Mouse (Mus musculus) fat pad, adult 2 months (tissue): ENCODE measurements around the gene Pxn.
"Not testable (repeated sequence)": the region's sequence is repeated elsewhere in the genome, so short reads cannot be mapped to it uniquely, and the experiment has no call there.

Experiments
- DNase-seq: peaks from one replicate; pipeline ENCODE4 v3.0.0-alpha.2; 2011; ENCODE audit warnings: low read depth, low spot score; ENCODE audit errors: extremely low read depth

Gene Pxn

DNA sequence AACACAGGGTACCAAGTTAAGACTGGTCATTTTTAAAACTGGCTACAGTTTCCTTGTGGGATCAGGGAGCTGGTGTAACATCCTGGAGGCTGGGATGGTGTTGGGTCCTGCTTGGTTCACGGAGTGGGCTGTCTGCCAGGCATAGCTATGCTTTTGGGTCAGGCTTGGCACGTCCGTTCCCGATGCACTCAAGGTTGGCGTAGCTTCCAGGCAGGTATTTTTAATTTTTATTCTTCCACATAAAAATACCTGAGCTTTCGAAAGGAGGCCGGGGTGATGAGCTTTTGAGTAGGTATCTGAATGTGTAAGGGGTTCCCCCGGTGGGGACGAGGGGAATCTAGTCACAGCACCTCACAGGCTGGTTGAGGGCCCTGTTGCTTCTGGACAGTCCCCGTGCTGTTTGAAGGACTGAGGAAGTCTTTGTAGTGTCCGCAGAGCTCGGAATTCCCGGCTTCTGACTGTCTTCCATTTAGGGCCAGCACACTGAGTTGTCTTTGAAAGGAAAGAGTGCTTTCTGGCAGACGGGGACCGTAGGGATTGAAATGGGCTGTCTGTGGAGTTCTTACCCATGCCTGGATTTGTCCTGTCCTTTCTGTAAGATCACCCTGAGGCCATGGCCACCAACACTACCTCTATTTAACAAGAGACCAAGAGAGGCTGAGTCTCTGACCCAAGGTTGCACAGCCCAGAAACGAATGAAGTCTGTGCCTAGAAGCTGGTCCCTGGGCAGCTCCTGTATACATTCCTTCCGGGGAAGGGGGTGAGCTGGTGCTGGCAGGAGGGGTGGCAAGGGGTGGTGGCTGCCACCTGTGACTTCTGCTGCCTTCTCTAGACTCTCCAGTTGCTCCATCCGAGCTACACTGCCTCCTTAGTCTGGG lies 1.7 kb downstream of the Pxn start:
- no peak for DNase-seq

DNA sequence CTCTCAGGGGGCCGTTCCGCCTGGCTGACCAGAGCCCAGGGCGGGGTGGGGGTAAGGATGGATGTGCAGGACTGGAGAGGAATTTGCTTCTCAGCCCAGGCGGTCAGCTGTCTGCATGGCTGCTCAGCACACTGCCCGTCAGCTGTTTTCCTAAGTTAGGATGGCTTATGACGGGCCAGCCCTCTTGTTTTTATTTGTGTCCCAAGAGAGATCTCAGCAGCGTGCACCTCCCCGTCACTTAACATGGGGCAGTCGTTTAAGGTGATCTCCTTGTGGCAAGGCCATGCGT lies 2.3 kb downstream of the Pxn start:
- no peak for DNase-seq

DNA sequence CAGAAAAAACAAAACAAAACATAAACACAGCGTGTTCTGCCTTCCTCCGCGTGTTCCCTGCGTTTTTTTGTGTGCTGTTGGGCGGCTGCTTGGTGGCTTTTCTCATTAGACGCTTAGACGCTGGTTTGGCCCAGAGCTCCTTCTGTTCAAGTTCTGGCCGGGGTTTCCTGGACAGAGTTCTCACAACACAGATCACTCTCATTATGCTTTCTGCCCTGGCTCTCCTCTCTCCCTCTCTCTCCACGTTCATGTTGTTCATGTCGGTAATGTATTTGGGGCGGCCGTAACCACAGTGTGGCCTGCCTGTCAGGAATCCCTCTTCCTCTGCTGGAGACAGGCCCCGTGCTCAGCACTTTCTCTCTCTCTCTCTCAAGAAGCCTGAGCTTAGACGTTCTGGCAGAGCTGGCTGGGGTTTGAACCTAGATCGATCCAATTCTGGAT lies 2.9 kb downstream of the Pxn start:
- no peak for DNase-seq

DNA sequence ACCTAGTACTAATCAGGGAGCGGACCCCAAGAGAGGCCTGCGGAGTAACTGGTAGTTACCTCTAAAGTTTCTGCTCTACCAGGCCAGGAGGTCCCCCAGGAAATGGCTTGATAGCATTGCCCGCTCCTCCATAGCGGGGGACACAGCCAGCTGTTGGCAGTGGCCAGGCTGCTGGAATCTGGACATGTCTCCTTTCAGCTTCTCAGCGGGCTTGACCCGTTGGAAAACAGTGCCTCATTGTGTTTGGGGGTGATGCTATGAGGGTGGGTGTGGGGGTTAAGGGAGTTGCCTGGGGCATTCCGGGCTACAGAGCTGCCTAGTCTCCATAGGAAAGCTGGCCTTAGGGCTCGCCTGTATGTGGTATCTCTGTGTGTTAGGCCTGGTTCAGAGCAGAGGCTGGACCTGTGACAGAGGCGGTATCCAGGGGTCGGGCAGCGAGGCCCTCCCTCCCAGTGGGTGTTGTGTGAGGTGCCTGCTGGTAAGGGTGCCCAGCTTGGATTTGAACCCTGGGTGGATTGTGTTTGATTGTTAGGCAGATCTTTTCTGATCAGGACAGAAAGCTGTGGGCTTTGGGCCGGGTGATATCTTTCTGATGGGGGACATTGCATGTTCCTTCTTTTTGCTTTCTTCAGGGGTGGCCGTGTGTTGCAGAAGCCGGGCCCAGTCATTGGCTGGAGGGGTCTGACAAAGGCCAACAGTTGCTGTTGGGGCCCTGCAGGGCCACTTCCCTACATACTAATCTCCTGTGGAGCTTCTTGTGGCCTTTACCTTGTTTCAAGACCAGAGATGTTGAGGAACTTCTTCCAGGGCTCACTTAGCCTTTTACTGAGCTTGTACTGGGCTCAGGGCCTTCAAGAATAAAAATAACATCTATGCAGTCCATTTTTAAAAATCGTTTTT lies 3.6 kb downstream of the Pxn start:
- DNase-seq: no peak

DNA sequence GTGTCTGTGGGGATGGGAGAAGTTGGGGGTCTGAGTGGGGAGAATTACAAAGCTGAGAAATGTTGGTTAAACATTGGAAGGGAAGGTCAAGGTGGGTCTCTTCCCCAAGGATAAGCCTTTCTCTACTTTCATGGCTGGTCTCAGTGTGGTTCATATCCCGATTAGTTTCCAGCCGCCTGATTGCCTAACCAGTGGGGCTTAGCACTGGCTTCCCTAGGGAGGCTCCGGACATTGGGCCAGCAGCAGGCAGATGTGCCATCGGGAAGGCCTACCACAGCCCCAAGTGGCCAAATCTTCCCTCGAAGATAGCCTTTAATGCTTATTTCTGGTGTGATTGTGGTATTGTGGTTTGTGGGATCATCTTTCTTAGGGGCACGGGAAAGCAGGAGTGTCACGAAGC lies 5.9 kb downstream of the Pxn start:
- no peak for DNase-seq

DNA sequence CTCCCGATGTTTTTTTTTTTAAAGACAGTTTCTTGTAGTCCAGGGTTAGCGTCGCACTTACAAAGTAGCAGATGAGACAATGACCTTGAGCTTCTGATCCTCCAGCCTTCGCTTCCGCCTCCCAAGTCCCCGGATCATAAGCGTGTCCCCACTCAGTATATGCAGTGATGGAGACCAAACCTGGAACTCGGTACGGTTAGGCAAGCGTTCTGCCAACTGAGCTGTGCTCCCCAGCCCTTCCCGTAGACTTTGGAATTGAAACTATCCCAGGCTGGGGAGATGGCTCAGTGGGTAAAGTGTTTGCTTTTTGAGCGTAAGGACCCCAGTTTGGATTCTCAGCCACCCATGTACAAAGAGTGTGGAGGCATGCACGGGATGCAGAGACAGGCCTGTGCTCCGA lies 6.8 kb downstream of the Pxn start:
- DNase-seq: no peak

DNA sequence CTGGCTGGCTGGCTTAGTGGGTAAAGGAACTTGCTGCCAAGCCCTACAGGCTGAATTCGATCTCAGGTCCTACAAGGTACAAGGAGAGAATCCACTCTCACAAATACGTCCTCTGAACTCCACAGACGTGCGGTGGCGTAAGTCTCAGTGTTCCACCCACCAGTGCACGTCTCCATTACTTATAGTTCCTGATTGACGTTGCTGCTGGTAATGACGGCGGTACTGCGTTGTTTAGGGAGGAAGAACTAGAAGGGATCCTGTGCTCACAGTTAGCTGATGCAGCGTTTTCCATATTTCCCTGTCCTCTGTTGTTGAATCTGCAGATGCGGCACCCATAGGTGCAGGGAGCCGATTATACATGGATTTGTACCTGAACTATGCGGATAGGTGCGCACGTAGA lies 7.2 kb downstream of the Pxn start:
- no peak for DNase-seq

DNA sequence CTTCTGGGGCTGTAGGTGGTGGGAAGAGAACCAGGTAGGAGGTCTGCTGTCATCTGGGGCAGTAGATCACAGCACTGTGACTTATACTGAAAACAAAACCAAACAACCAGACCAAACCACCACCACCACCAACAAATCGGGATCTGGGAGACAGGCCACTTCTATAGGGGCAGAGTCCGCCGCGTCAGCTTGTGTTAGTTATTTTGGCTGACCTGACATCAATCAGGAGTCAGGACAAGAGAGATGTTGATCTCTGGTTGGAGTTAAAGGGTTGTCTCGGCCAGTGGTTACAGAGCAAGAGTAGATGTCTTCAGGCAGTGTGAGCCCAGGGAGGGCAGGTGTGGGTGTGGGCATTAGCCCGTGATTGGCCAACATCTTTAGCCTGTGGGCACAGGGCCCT lies 7.9 kb downstream of the Pxn start:
- DNase-seq: no peak

DNA sequence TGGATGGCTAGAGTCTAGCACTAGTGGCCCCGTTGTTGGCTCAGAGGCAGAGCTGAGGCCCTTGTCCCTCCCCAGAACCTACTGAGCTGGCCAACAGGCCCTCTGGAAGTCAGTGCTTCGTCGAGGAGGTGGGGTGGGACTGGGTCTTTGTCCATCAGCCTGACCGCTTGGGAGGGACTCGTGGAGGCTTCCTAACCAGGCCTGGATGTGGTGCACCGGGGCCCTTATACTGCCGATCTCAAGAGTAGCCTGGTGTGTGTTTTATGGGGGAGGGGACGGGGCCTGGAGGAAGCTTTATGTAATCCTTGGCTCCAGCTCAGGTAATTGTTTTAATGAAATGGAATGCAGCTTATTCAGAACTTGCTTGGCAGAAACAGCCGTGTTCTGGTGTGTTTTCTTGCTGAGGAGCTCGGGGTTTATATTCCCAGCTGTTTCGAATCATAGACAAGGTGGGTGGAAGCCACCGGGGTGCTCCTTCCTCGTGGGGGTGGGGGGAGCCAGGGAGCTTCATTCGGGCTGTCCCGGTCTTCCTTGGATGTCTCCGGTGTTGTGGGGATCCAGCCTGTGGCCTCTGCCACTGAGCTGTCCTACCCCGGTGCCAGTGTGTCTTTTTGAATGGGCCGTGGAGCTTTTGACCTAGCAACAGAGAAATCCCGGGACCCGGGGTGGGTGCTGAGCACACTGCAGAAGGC lies 8.6 kb downstream of the Pxn start:
- no peak for DNase-seq

DNA sequence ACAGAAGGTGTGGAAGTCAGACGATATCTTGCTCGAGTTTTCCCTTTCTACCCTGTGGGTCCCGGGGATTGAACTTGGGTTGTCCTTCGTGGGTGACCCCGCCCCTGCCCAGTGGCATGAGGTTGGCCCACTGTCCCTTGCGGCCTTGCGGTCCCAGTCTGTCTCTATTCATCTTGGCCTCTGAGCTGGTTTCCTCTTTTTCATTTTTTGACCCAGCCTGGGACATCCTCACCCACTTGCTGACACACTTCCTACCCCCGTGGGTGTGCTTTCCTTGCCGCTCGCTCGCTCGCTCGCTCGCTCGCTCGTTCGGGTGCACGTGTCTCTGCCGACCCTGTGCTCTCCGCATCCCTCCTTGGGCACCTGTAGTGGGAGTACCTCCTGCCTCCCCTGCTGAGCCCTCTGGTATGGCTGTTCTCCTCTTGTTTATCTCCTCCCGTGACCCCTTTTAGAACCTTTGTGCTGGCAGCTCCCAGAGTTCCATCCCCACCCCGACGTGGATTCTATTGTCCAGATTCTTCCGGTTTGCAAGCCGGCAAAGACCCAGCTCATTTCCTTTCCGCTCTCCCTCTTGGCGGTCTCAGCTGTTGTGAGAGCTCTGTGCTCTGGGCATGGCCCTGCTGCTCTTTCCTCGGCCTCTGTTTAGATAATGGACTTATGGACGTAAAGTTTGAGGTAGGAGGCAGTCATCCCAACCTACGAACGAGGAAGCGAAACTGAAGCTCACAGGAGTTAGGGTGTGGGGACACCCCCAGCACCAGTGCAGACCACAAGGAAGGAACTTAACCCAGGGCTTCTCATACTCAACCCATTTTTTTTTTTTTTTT lies 9.8 kb downstream of the Pxn start:
- DNase-seq: no peak

DNA sequence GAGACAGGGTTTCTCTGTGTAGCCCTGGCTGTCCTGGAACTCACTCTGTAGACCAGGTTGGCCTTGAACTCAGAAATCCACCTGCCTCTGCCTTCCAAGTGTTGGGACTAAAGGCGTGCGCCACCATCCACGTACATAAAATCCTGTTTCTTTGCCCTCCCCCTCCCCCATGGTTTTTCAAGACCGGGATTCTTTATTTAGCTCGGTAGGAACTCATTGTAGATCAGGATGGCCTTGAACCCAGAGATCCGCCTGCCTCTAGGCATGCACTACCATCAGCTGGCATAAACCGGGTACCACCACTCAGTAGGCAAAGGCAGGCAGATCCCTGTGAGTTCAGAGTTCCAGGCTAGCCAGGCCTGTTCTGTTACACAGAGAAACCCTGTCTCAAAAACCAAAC lies 10.4 kb downstream of the Pxn start:
- no peak for DNase-seq

DNA sequence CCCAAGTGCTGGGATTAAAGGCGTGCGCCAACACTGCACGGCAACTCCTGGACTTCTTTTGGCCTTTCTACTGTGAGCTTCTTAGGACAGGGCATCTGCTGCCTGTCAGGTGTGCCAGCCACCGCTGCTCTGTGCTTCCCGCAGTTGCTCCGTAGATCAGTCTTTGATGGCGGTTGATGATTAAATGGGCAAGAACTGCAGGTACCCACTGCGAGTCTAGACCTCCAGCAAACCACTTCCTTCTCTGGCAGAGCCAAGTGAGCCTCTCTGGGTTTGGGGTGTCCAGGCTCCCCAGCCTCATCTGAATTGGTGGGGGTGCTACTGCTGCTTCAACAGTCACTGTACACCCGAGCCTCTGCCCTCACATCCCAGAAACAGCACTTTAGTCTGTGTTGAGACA lies 11.0 kb downstream of the Pxn start:
- no peak for DNase-seq

DNA sequence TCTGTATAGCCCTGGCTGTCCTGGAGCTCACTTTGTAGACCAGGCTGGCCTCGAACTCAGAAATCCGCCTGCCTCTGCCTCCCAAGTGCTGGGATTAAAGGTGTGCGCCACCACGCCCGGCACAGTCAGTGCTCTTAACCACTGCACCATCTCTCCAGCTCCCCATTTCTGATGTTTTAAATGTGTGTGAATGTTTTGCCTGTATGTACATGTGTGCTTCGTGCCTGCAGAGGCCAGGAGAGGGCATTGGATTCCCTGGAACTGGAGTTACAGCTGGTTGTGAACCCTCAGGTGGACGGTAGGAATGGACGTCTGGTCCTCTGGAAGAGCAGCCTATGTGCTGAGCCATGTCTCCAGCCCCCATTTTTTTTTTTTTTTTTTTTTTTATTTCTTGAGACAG lies 11.7 kb downstream of the Pxn start:
- not testable (repeated sequence) for DNase-seq

DNA sequence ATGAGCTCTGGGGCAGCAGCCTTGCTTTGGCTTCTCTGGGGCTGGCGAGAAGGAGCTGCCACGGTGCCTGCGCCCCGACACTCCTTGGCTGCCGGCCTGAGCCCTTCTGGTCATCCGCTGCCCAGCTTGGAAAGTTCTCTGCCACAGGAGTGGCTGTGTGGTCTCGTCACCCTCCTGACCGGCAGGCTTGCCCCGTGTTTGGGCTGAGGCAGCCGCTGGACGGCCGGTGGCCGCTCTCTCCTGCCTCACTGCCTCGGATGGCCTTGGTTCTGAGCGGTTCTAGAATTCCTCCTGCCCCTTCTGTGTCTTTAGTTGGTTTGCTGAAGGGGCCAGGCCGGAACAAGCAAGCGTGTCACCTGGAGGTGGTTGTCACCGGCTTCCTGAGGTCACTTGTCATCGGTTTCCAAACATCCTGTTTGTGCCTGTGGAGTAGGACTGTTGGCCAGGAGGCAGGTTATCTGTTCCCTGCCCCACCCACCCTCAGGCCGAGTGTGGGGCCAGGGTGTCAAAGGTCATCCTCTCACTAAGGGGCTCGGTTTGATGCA lies 13.9 kb downstream of the Pxn start:
- no peak for DNase-seq

DNA sequence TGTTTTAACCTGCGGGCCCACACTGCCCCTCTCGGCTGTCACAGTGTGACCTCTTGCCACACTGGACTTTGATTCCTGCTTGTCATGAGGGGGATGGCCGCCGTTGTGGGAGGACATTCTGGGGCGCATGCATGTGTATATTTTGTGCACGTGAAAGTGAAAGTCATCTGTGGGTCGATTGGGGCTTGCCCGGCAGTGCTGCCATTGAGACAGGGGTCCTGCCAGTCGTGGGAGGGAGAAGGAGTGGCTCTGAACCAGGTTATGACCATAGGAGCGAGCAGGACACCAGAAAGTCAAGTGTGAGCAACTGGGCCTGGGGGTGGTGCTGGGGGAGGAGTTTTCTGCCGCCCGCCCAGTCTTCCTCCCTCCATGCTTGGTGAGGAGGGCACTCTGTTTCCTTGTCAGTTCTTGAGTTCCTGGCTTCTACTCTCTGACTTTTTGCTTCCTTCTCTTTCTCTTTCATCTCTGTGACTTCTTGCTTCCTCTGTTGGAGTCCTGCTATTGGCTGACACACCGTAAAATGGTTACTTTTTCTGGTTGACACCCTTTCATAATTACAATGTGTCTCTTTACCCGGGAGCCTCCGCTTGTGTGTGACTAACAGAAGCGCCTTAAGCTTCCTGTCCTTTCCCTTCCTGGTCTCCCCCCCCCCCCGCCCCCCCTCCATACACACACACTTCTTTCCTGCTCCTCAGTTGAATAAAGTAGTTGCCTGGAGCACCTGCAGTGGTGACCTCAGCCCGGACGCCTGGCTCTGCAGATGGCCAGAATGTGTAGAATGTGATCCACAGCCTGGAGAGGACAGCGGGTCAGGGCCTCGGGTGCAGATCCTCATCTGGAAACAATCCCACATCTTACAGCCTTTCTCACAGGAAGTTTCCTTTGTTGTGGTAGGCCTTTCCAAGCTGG lies 15.3 kb downstream of the Pxn start:
- no peak for DNase-seq

DNA sequence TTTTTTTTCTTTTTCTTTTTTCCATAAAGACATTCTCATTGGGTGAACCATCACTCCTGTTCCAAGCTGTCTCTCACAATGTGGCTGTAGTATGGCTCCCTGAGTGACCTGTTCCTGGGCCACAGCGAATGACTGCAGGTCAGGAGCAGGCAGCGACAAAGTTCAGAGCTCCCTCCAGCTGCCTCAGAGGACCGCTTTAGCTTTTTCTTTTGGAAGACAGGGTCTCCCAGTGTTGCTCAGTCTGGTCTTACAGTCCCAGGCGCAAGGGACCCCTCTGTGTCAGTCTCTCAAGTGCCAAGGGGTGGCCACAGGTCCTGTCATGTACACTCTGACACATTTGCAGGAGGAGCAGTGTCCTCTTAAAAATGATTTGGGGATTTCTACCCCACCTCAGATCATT lies 16.1 kb downstream of the Pxn start:
- DNase-seq: no peak

DNA sequence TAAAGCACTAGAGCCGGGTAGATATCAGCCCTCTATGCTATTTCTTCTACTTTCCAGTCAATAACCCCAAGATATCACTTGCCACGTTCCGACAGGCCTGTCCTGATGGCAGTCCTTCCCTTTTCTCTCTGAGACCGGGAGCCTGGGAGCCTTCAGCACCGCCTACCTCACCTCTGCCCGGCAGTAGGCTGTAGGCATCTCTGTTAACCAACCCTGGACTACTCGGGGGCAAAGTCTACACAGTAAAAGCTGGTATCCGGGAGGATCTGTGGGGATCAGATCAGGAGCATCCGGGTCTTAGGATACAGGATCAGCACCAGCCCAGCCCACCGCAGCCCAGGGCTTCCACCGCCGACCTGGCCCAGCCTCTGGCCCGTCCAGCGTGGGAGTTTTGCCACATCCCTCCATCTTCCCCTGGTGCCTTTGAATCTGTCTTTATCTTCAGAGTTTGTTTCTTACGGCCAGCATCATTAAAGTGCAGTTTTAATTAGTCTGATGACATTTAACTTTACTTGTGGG lies 16.6 kb downstream of the Pxn start:
- DNase-seq: no peak

DNA sequence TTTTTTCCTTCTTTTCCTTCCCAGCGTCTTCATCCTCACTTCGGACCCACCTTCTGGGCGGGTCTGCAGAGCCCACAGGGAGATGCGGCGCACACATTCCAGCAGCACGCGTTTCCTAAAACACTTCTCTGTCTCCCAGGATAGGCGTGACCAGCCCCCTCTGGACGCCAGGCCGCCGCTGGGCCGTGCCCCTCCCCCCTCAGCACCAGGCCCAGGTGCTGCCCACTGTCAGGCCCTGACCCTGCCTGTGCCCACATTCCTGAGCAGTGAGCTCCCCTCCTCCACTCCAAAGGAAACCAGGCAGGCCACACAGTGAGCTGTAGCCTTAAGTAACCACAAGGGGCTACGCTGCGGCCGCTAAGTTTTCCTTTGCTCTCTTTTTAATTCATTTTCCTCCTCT lies 17.5 kb downstream of the Pxn start:
- no peak for DNase-seq

DNA sequence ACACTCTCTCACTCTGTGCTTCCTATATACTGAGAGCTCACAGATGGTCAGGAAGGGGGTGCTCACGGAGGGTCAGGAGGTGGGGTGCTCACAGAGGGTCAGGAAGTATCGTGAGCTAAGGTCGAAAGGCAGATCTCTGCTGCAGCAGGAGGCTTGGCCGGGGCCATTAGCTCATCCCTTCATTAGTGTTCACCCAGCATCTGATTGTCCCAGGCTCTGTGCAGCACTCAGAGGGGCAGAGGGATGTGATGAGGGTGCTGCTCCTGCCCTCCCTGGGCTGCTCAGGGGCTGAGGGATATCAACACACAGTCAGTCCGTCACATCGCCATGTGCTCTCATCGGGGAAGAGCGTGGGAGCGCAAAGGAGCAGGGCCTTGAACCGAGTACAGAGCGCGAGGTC lies 18.0 kb downstream of the Pxn start:
- DNase-seq: no peak
